8 mouse cellular contexts compared by ENCODE assay signal in the genomic region with DNA sequence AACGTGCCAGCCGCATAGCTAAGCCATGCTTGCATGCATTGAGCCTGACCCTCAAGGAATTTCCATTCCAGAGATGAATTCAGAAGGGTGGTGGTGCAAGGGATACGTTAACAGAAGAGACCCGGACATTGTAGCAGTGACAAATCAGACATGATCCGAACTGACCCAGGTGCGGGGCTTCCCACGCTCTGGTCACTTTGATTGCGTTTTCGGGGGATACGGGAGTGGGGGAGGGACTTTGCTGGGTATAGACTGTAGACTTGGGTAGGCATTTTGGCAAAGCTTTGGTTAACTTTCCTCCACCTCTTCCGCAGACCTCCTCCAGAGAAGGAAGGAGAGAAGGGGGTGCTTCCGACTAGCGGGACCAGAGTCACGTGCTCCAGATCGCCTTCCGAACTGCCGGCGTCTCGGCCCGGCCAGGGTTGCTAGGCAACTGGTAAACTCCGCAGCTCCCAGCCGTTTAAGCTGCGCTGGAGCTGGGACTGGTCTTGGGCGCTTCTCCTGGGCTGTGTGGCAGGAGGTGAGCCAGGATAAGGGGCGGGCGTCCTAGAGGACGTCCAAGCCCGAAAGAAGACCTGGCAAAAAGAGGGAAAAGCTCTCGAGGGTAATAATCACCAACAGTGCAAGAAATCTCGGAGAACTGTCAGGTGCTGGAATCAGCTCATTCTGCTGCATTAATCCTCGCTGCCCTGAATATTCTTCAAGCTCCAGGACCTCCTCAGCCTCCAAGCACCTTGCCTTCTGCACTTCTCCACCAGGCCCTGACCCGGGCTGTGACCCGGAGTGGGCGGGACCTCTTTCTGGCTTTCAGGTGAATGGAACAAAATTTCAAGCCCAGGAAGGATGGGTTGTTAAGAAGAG. TPM values are rescaled to one million over a fixed set of nuclear protein-coding genes. Genes with fewer than 3 reads are reported as not detected.
A peak's percentile ranks its signal among the peaks of the same experiment; 100 is the strongest.
DNase-seq lines count a peak whose midpoint lies in the region; ATAC-seq and TF ChIP-seq lines count a peak whose summit lies in the region.
"Had no signal": no experiment of that assay in that cellular context is flagged by ENCODE, and none has a peak within 500 bp of the region (broad histone marks: within the 10 kb centered on the region; RNA-seq: fewer than 3 reads in every experiment).

Gene Dnaic2, plus strand, starts transcription at position 444 of the 861 bp plus-strand sequence.

- H3K4me3 ChIP-seq in intestine, embryonic 14.5 days (ENCODE audit: low read depth, low read length): peak within 1 kb of the TSS; percentile 31
- peak within 1 kb of the TSS; percentile 40 for H3K4me3 ChIP-seq in small intestine, adult 2 months (ENCODE audit: low read depth, low read length)
- H3K4me3 ChIP-seq: myocyte had no signal

- no peaks in the 10 kb centered on the region; the same call in 1 of the 2 replicates for H3K4me1 ChIP-seq in intestine, embryonic 14.5 days (replicated peaks; ENCODE audit: control insufficient read depth, insufficient read depth, low read length)
- H3K4me1 ChIP-seq in small intestine, adult 2 months (ENCODE audit: control insufficient read depth, insufficient read depth, insufficient read length, low read length): peaks cover 4% of the 10 kb centered on the region; the same call in 1 of the 2 replicates

- WGBS in intestine, embryonic 14.5 days: 11% methylated on average over 34 of the region's 34 CpGs
- WGBS in small intestine, adult 2 months: 9% methylated on average over 34 of the region's 34 CpGs

- peak; percentile 83 to 89 for DNase-seq in adrenal gland, postnatal 36 days
- peak; percentile 86 for DNase-seq in embryo, embryonic 10 days (ENCODE audit: low spot score)
- DNase-seq in gastrocnemius, postnatal 14 days: peak; percentile 82
- DNase-seq in intestine, embryonic 14.5 days (ENCODE audit: low spot score): peak; percentile 76
- peak; percentile 64 to 67 for DNase-seq in left cerebral cortex, postnatal 36 days (ENCODE audit: low spot score in 2 of 2)
- DNase-seq in mesoderm, embryonic 11.5 days (ENCODE audit: low read depth, low spot score): peak; percentile 85

- peak within 1 kb of the TSS; percentile 52 for H3K4me2 ChIP-seq in intestine, embryonic 14.5 days (ENCODE audit: low read length)

- no peak for TF ChIP-seq CTCF in small intestine, adult 2 months (IDR thresholded peaks at IDR 0.05; ENCODE audit: extremely low read depth, insufficient read length, insufficient replicate concordance, low read depth, low read length)

- no peaks in the 10 kb centered on the region for H3K36me3 ChIP-seq in intestine, embryonic 14.5 days (ENCODE audit: control insufficient read depth, insufficient read depth, low read length)
- H3K36me3 ChIP-seq in small intestine, adult 2 months (ENCODE audit: control insufficient read depth, insufficient read depth, low read length): no peaks in the 10 kb centered on the region

- no peak for TF ChIP-seq POLR2A in small intestine, adult 2 months (IDR thresholded peaks at IDR 0.05; ENCODE audit: low read depth, low read length)

- no peak within 1 kb of the TSS for H3K27ac ChIP-seq in intestine, embryonic 14.5 days (ENCODE audit: low read depth)
- H3K27ac ChIP-seq in small intestine, adult 2 months (ENCODE audit: insufficient read depth, low read depth, low read length): no peak within 1 kb of the TSS

- no peaks in the 10 kb centered on the region for H3K9me3 ChIP-seq in intestine, embryonic 14.5 days (ENCODE audit: control insufficient read depth, low read length)

- no peak within 1 kb of the TSS for H3K9ac ChIP-seq in intestine, embryonic 14.5 days (ENCODE audit: low read length)

- no peaks in the 10 kb centered on the region for H3K27me3 ChIP-seq in intestine, embryonic 14.5 days (replicated peaks; ENCODE audit: control insufficient read depth, insufficient read depth, low read length)
- H3K27me3 ChIP-seq in small intestine, adult 2 months (ENCODE audit: control insufficient read depth, insufficient read depth, low read length): no peaks in the 10 kb centered on the region

- ATAC-seq in intestine, embryonic 14.5 days (replicated peaks; ENCODE audit: low FRiP score, low TSS enrichment, low read depth): peak; percentile 86

- intact Hi-C loops in gastrocnemius, postnatal 14 days (cut with DNase I; ENCODE audit: low total_unique reads): loop anchor here (10.0 kb wide), 1 partner anchor 52 kb away; the partner anchor contains the start of gene Ttyh2
- intact Hi-C loops in left cerebral cortex, postnatal 36 days (cut with DNase I): loop anchor here (5.0 kb wide), 1 partner anchor 50 kb away; the partner anchor contains the start of gene Ttyh2

RNA-seq across cellular contexts. Expression of gene Dnaic2, which starts in this region (rescaled TPM):
- total RNA-seq in adrenal gland, postnatal 36 days (2021): under 1 TPM; 0.23 to 0.36 TPM
- under 1 TPM; 0.49 to 0.68 TPM for total RNA-seq in gastrocnemius, postnatal 14 days (2021)
- polyA plus RNA-seq in intestine, embryonic 14.5 days (2014; fragmentation: Nextera tagmentation; extraction: Ambion mirVana): 0.14 and 0.24 TPM in 2 replicates
- 1 to 10 TPM in 1 of 2 experiments, under 1 TPM in 1; 0.91 to 2.1 TPM for total RNA-seq in left cerebral cortex, postnatal 36 days (2021)
- 0.30 and 0.56 TPM in 2 replicates for polyA plus RNA-seq in small intestine, adult 2 months (2012; rRNA removed)

Comparison
In these comparisons a context has a peak if more than half of its experiments do, and no peak if none do; other contexts are left out.
1. Peak in DNase-seq in adrenal gland, postnatal 36 days; RNA of the gene not detected or under 1 TPM.
2. Peak in DNase-seq in gastrocnemius, postnatal 14 days; RNA of the gene not detected or under 1 TPM.
3. Peak in DNase-seq, ATAC-seq, H3K4me3 ChIP-seq and H3K4me2 ChIP-seq in intestine, embryonic 14.5 days; RNA of the gene not detected or under 1 TPM.